Mouse (Mus musculus) thymus, adult 2 months (tissue): ENCODE data around the gene 9130230L23Rik.

Experiments used
- CTCF ChIP-seq: fragments of 200-500 bp; IDR thresholded peaks from 2 replicates; pipeline ENCODE4 v1.5.1; 2012; ENCODE audit warnings: mild to moderate bottlenecking, control low read depth, low read length, moderate library complexity, borderline replicate concordance; ENCODE audit not compliant: control insufficient read depth, poor library complexity, insufficient read depth; ENCODE audit errors: extremely low read depth
- POLR2A ChIP-seq: fragments of 200-500 bp; IDR thresholded peaks from 2 replicates; pipeline ENCODE4 v1.6.1; 2012; ENCODE audit warnings: mild to moderate bottlenecking, low read length, control low read depth, moderate library complexity; ENCODE audit not compliant: control insufficient read depth, poor library complexity, insufficient read depth; ENCODE audit errors: extremely low read depth

- no peak for TF ChIP-seq POLR2A
- TF ChIP-seq CTCF = no peak
These were observed 73.9 kb downstream of the 9130230L23Rik start for GRCm38 (mm10) chr5:65930171-65930570.
